ENCODE assay signal across 16 mouse cellular contexts in the genomic region with DNA sequence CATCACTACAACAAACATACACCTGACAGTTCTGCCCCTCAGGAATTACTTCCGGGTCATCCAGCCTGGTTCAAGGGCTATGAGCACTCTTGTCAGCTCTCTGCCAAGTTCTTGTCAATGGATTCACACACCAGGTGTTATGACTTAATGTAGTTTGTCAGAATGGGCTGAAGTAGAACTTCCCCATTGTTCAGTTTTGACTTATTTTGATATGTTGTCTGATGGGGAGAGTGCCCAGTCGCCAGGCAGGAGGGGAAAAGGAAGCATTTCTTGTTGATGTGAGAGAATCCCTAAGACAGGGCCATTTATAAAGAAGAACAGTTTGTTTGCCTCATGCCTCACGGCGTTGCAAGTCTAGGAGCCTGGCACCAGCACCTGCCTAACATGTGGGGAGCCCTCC.
"Had no signal": no experiment of that assay in that cellular context is flagged by ENCODE, and none has a peak within 500 bp of the region (broad histone marks: within the 10 kb centered on the region; RNA-seq: fewer than 3 reads in every experiment).

No protein-coding gene starts in this region.

- H3K9ac ChIP-seq: neural tube, embryonic 12.5 days; neural tube, embryonic 13.5 days; neural tube, embryonic 15.5 days; stomach, embryonic 15.5 days had no signal

- H3K27ac ChIP-seq: neural tube, embryonic 12.5 days; neural tube, embryonic 13.5 days; neural tube, embryonic 15.5 days; stomach, embryonic 15.5 days; stomach, postnatal 0 days had no signal

- H3K4me3 ChIP-seq: neural tube, embryonic 12.5 days; neural tube, embryonic 13.5 days; neural tube, embryonic 15.5 days; stomach, embryonic 15.5 days had no signal

- H3K9me3 ChIP-seq: neural tube, embryonic 12.5 days; neural tube, embryonic 13.5 days; neural tube, embryonic 15.5 days; stomach, embryonic 15.5 days had no signal

- DNase-seq: retina, postnatal 1 day; right cerebral cortex, adult 18-20 months; right cerebral cortex, postnatal 14 days; right cerebral cortex, postnatal 4 days; spleen, adult 18-20 months; thymus, adult 18-20 months; thymus, adult 2 months; thymus, postnatal 14 days; thymus, postnatal 25 days; thymus, postnatal 36 days; thymus, postnatal 4 days had no signal

- H3K36me3 ChIP-seq: neural tube, embryonic 12.5 days; neural tube, embryonic 13.5 days; neural tube, embryonic 15.5 days; stomach, embryonic 15.5 days had no signal

- H3K4me1 ChIP-seq: stomach, embryonic 15.5 days had no signal

- H3K27me3 ChIP-seq: neural tube, embryonic 12.5 days; neural tube, embryonic 13.5 days; neural tube, embryonic 15.5 days; stomach, embryonic 15.5 days had no signal
